Mouse (Mus musculus) liver, embryonic 14.5 days (tissue): ENCODE results near the gene Nsmce4a.

Source experiments
- CTCF ChIP-seq: IDR thresholded peaks from 2 replicates; pipeline ENCODE4 v1.5.1; 2016; ENCODE audit warnings: antibody characterized with exemption, low read depth, control low read depth
- EP300 ChIP-seq: IDR thresholded peaks from 2 replicates; pipeline ENCODE4 v1.6.1; 2016; ENCODE audit warnings: antibody characterized with exemption, low read depth

DNA sequence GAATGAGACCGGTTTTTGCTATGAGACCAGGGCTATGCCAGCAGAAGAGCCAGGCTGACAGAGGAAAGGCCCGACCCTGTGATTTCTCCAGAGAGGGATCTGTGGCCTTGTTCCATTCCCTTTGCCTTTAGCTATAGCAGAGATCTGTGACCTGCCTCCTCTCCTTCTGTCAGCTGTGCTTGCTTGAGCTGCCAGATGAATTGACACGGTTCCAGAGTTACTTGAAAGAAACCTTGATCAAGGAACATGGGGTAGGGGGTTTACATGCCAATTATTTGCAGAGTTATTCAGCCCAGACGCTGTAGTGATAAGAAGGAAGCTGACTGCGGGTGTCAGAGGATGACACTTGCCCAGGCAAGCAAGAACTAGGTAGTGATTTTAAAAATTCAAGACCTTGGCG, 24.6 kb upstream of the Nsmce4a start:
- no peak for TF ChIP-seq CTCF
- TF ChIP-seq EP300 = no peak
